Mouse (Mus musculus): Measurements from ENCODE around the gene Tmem262. TPM values are rescaled to one million over a fixed set of nuclear protein-coding genes. Genes with fewer than 3 reads are reported as not detected.

Gene Tmem262
- polyA plus RNA-seq, 1 experiment from 2014 or later, result not detected

Small RNA genes within 50 kb of the gene (microRNA-seq; reads per million reads assigned to microRNA genes)
- gene Mir6988, result 0.74 reads per million

Other genes with a start within 250 kb of the Tmem262 start
- 50.7 and 53.0 TPM in 2 replicates for gene Frmd8, start 204.8 kb upstream of the Tmem262 start, polyA plus RNA-seq (2015; fragmentation: Nextera tagmentation; extraction: Ambion mirVana)
- 4.2 and 5.6 TPM in 2 replicates for gene Slc25a45, start 202.2 kb upstream of the Tmem262 start, polyA plus RNA-seq (2015; fragmentation: Nextera tagmentation; extraction: Ambion mirVana)
- 3.2 and 3.6 TPM in 2 replicates for gene Tigd3, start 185.9 kb upstream of the Tmem262 start, polyA plus RNA-seq (2015; fragmentation: Nextera tagmentation; extraction: Ambion mirVana)
- 142 and 147 TPM in 2 replicates for gene Dpf2, start 167.0 kb upstream of the Tmem262 start, polyA plus RNA-seq (2015; fragmentation: Nextera tagmentation; extraction: Ambion mirVana)
- 12.0 and 14.1 TPM in 2 replicates for gene Cdc42ep2, start 155.2 kb upstream of the Tmem262 start, polyA plus RNA-seq (2015; fragmentation: Nextera tagmentation; extraction: Ambion mirVana)
- gene Pola2, start 115.8 kb upstream of the Tmem262 start, polyA plus RNA-seq (2015; fragmentation: Nextera tagmentation; extraction: Ambion mirVana), result 72.3 and 75.3 TPM in 2 replicates
- gene Slc22a20, start 93.9 kb upstream of the Tmem262 start, polyA plus RNA-seq (2015; fragmentation: Nextera tagmentation; extraction: Ambion mirVana), result not detected in 2 replicates
- 8.8 and 11.6 TPM in 2 replicates for gene Capn1, start 64.1 kb upstream of the Tmem262 start, polyA plus RNA-seq (2015; fragmentation: Nextera tagmentation; extraction: Ambion mirVana)
- gene Syvn1, start 33.5 kb upstream of the Tmem262 start, polyA plus RNA-seq (2015; fragmentation: Nextera tagmentation; extraction: Ambion mirVana), result 24.3 and 25.8 TPM in 2 replicates
- gene Mrpl49, start 22.2 kb upstream of the Tmem262 start, polyA plus RNA-seq (2015; fragmentation: Nextera tagmentation; extraction: Ambion mirVana), result 75.8 and 76.2 TPM in 2 replicates
- gene Fau, start 22.2 kb upstream of the Tmem262 start, polyA plus RNA-seq (2015; fragmentation: Nextera tagmentation; extraction: Ambion mirVana), result 709 and 773 TPM in 2 replicates
- 33.5 and 33.8 TPM in 2 replicates for gene Znhit2, start 18.8 kb upstream of the Tmem262 start, polyA plus RNA-seq (2015; fragmentation: Nextera tagmentation; extraction: Ambion mirVana)
- 10.4 and 13.9 TPM in 2 replicates for gene Tm7sf2, start 11.7 kb upstream of the Tmem262 start, polyA plus RNA-seq (2015; fragmentation: Nextera tagmentation; extraction: Ambion mirVana)
- gene Vps51, start 2.8 kb upstream of the Tmem262 start, polyA plus RNA-seq (2015; fragmentation: Nextera tagmentation; extraction: Ambion mirVana), result 71.6 and 77.5 TPM in 2 replicates
- 1.1 and 1.5 TPM in 2 replicates for gene Gm28374, start 2.2 kb downstream of the Tmem262 start, polyA plus RNA-seq (2015; fragmentation: Nextera tagmentation; extraction: Ambion mirVana)
- 74.0 and 78.4 TPM in 2 replicates for gene Zfpl1, start 4.9 kb downstream of the Tmem262 start, polyA plus RNA-seq (2015; fragmentation: Nextera tagmentation; extraction: Ambion mirVana)
- 47.2 and 48.1 TPM in 2 replicates for gene Cdca5, start 5.0 kb downstream of the Tmem262 start, polyA plus RNA-seq (2015; fragmentation: Nextera tagmentation; extraction: Ambion mirVana)
- gene AC131692.1, start 14.4 kb downstream of the Tmem262 start, polyA plus RNA-seq (2015; fragmentation: Nextera tagmentation; extraction: Ambion mirVana), result 0.21 and 0.26 TPM in 2 replicates
- gene Naaladl1, start 25.7 kb downstream of the Tmem262 start, polyA plus RNA-seq (2015; fragmentation: Nextera tagmentation; extraction: Ambion mirVana), result 0.34 and 0.41 TPM in 2 replicates
- gene Sac3d1, start 38.6 kb downstream of the Tmem262 start, polyA plus RNA-seq (2015; fragmentation: Nextera tagmentation; extraction: Ambion mirVana), result 48.6 and 49.8 TPM in 2 replicates
- gene Snx15, start 48.3 kb downstream of the Tmem262 start, polyA plus RNA-seq (2015; fragmentation: Nextera tagmentation; extraction: Ambion mirVana), result 33.1 TPM in 2 replicates
- 0.42 and 0.56 TPM in 2 replicates for gene Batf2, start 61.0 kb downstream of the Tmem262 start, polyA plus RNA-seq (2015; fragmentation: Nextera tagmentation; extraction: Ambion mirVana)
- 96.9 and 106 TPM in 2 replicates for gene Arl2, start 61.5 kb downstream of the Tmem262 start, polyA plus RNA-seq (2015; fragmentation: Nextera tagmentation; extraction: Ambion mirVana)
- gene Majin, start 104.4 kb downstream of the Tmem262 start, polyA plus RNA-seq (2015; fragmentation: Nextera tagmentation; extraction: Ambion mirVana), result not detected in 2 replicates
- gene Gpha2, start 146.3 kb downstream of the Tmem262 start, polyA plus RNA-seq (2015; fragmentation: Nextera tagmentation; extraction: Ambion mirVana), result 0.48 TPM in 1 of 2 replicates, not detected in the other
- gene Ppp2r5b, start 155.8 kb downstream of the Tmem262 start, polyA plus RNA-seq (2015; fragmentation: Nextera tagmentation; extraction: Ambion mirVana), result 17.1 and 19.2 TPM in 2 replicates
- 8.9 and 9.3 TPM in 2 replicates for gene Atg2a, start 161.6 kb downstream of the Tmem262 start, polyA plus RNA-seq (2015; fragmentation: Nextera tagmentation; extraction: Ambion mirVana)
- gene Ehd1, start 196.7 kb downstream of the Tmem262 start, polyA plus RNA-seq (2015; fragmentation: Nextera tagmentation; extraction: Ambion mirVana), result 66.7 and 76.1 TPM in 2 replicates
- gene Cdc42bpg, start 226.4 kb downstream of the Tmem262 start, polyA plus RNA-seq (2015; fragmentation: Nextera tagmentation; extraction: Ambion mirVana), result 0.77 and 0.92 TPM in 2 replicates

All from lung, embryonic 15.5 days (tissue).